Mouse (Mus musculus) layer of hippocampus, adult 9-10 months (tissue): ENCODE results near the gene Atp6v1b1.

ENCODE experiments used
- DNase-seq: peaks from one replicate; pipeline ENCODE4 v3.0.0; 2022; ENCODE audit warnings: low spot score

The Atp6v1b1 gene

DNA sequence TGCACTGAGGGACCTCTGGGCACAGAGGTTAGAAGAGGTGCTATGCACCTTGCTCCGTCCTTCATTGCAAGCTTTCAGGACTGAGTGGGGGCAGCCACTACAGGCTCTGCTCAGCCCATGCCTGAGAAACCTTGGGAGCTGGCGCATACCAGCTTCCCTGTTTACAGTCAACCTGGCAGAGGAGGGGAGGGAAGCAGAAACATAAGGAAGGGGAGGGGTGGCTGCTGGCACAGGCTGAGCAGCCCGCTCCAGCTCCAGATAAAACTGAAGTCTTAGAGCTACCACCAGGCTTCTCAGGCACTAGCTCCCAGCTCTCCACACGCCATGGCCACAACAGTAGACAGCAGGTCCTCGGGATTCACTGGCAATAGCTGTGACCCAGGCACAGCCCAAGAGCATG, at the start of gene Atp6v1b1:
Gene Atp6v1b1 (plus strand): TSS at position 230 of the 400 bp plus-strand sequence.
- no peak for DNase-seq

DNA sequence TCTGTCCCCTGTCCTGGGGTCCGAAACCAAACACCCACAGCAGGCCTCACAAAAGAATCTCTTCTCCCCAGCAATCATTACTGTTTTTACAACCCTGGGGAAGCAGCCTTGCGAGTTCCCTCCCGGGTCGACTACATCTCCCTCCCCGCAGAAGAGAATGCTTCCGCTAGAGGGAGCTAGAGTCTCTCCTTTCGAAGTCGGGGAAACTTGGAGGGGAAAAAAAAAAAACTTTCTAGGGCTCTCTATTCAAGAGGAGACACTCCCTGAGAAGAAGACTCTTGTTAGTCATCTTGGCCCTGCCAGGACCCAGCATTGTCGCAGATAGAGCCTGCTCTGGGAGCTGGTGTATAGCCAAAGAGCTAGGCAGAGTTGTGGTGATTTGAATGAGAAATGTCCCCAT, 49.0 kb upstream of the Atp6v1b1 start:
- no peak for DNase-seq

DNA sequence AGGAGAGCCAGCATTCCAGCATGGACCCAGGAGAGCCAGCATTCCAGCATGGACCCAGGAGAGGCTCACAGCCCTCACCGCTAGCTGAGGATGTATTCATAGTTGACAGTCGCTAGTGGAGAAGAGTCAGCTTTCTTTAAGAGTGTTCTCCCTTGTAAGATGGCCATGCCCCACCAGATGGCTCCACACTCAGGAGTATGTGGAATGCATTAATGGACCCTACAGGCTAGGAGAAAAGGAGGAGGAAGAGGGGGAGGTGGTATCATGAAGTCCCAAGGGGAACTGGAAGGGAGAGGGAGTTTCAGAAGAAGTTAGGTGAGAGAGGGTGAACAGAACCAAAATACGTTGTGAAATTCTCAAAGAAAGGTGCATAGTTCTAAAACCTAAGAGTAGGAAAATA, 47.1 kb upstream of the Atp6v1b1 start:
- no peak for DNase-seq

DNA sequence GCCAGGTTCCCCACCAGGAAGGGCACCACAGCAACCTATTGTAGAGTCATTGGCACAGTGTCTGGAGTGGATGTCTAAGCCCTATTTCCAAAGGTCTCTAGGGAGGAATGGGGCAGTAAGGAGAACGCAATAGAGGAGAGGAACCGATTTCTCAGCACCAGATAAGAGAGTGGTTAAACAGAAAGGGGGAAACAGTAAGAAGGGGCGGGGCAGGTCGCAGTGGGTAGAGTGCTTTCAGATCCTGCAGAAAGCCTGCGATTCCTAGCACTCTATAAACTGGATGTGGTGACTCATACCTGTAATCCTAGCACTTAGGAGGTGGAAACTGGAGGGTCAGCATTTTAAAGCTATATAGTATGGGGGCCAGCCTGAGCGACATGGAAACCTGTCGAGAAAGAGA, 46.1 kb upstream of the Atp6v1b1 start:
- DNase-seq, result no peak

DNA sequence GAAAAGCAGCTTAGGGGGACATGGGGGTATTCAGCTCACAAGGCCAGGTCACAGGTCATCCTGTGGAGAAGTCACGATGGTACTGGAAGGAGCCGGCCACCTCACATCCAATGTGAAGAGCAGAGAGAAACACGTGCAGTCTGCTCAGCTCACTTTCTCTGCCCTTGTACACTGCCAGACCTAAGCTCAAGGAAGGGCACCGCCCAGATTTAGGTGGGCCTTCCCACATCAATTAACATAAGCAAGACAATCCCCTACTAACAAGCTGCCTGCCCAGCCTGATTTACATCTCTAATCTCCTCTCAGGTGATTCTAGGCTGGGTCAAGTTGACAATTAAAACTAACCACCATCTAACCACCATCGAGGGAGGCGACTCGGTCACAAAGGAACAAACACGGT, 44.9 kb upstream of the Atp6v1b1 start:
- DNase-seq, result no peak

DNA sequence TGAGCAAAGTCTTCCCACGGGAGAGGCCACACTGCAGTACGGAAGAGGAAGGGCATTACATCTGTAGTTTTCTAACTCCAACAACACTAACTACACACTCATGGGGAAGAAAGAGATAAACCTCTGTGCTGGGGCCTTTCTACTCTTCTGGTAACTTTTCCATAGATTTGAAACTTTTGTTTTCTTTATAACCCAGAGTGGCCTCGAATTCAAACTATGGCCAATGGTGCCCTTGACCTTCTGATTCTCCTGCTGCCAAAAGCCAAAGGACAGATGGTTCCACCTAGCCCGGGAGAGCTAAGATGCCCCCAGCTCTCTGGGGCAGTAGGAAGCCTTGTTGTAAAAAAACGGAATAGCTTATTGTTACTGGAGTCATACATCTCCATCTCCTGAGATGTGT, 42.8 kb upstream of the Atp6v1b1 start:
- no peak for DNase-seq

DNA sequence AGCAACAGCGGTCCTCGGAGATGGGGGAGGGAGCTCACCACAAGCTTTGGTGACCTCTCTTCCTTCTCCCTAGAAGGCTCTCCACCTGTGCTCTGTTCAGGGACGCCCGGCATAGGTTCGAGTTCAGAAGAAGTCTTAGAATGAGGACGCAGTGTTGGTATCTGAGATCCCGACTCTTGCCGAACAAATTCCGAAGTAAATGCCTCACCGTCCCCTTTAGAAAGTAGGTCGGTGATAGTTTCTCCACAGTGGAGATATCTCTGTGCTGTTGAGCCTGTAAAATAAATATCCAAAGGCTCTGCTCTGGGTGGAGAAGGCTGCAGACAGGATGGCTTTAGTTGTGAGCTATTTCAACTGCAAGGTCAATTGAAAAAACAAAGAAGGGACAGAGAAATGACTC, 41.8 kb upstream of the Atp6v1b1 start:
- DNase-seq, result no peak

DNA sequence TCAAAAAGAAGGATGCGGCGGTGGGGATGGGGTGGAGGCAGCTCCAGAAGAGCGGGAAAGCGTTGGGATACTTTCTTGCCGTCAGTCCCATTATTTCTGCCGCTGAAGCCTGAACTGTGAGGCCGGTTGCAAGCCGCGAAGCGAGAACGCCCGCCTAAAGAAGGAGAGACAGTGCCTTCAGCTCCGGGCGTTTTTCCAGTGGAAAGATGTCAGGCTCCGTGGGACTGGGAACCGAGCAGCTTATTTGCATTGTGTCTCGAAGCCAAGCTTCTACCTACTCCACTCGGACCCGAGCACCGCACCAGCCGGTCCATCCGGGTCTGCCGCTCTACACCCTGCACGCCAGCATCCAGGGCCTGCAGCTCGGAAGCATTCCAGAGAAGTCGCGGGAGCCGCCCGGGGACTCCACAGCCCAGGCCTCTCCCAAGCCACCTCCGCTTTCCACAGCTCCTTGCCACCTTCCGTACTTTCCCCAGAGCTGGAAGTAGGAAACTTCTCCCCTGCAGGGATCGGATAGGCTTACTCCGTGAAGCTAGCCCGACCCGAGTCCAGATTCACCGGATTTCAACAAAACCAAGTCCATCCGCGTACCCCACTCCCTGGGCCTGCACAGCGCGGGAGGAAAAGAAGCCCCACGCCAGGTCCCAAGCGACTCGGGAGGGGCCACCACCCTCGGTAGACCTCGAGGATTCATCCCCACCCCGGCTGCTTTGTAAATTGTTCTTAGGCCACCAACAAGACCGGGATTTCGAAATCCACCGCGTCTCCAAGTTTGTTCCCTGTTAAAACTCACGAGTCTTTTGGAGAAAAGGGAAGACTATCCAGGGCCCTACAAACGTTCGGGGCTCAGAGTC, 40.4 kb upstream of the Atp6v1b1 start:
- no peak for DNase-seq

DNA sequence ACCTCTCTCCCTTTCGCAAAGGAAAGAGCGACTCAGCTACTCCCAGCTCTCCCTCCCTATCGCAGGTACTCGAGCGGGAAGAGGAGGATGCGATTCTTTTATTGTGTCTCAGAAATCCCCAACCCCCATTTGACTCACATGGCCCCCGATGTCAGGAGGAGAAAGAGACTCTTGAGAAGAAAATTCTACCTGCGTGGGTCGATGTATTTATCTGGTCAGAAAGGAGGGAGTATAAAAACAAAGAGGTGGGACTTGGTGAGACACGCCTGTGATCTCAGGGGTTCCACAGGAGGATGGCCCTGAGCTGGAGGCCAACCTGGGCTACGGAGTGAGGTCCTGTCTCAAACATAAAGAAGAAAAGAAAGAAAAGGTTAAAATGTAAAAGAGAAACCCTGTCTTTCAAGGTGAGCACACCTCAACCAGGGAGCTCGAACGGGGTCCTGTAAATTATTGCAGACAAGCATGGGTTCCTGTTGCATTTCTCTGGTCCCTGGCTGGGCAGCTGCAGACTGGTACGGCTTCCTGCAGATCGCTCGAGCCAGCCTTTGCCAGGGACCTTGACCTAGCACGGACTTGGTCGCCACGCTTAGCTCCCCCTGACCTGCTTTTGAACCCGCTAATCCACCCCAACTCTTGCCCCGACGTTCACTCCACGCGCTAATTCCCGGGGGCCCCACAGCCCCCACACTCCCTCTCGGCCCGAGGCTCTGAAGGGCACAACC, 39.6 kb upstream of the Atp6v1b1 start:
- no peak for DNase-seq

DNA sequence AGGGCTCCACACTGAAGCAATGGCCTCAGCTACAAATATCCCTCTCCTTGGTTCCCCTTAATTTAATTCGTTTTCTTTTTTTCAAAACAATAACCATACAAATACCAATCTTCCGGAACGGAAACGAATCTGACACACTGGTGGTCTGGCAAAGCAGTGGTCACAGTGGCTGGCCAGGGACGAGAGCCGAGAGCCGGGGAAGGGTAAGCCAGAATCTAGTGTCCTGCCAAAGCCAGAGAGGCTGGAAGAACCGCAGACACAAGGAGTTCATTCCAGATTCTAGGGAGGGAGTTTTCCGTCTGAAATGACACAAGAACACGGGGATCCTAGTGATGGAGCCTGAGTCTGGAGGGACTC, 39.1 kb upstream of the Atp6v1b1 start:
- DNase-seq, result no peak

DNA sequence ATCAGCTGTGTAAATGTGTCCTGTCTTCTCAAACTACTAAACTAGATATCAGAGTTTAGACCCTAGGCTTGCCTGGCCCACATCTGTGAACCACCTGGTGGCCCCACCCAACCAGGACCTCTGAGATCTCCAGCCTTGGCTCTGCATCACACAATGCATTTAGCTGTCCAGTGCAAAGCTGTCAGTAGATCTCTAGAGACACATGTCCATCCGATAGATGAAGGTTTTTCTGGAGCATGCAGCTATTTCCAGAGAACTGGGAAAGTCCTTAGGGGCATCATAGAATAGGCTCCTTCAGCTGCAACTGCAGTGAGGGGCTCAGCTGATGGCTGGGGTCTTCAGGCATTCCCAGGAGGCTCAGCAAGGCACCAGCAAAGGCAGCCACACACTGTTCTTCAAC, 38.5 kb upstream of the Atp6v1b1 start:
- no peak for DNase-seq

DNA sequence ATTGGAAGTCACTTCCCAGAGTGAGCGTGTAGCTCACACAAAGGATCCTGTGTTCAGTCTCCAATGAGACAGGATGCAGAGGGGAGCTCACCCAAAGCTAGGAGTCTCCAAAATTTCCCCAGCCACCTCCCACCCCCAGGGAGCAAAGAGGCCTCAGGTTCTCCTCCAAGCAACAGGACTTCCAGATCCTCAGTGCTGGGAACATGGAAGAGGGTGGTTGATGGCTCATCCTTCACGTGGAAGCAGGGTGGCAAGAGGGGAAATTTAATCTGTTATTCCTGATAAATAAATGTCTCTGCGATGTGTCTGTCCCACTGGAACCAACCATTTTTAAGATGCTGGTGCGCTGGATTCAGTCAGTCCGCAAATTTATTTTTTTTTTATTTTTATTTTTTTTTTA, 38.1 kb upstream of the Atp6v1b1 start:
- DNase-seq, result no peak

DNA sequence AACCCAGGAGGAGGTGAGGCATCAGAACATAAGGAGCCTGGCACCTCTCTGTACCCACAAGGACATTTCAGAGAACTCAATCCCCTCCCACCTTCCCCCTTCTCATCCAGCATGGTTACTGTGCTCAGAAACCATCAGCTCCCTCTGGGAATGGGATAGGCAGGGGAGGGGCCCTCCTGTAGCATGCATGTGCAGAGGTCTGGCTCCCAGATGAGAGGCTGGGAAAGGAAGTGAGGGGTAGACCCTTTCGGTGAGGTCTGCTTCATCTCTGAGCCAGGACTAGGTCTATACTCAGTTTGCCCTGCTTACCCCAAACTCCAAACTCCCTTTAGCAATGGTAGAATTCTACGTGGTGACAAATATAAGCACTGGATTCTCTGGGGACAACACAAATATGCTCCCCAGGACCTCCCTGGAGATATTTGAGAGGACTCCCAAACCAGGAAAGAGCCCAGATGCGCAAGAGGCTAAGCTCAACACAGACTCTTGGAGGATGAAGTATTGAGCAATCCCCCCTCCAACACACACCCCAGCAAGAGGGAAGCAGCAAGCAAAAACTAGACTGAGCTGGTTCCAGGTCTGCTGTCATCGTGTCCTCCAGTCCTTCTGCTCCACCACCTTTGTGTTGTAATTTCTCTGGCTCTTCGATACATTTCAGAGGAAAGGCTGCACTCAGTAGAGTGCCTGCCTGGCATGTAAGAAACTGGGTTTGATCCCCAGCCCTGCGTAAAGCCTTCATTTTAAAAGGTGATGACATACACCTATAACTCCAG, 34.9 kb upstream of the Atp6v1b1 start:
- DNase-seq, result no peak

DNA sequence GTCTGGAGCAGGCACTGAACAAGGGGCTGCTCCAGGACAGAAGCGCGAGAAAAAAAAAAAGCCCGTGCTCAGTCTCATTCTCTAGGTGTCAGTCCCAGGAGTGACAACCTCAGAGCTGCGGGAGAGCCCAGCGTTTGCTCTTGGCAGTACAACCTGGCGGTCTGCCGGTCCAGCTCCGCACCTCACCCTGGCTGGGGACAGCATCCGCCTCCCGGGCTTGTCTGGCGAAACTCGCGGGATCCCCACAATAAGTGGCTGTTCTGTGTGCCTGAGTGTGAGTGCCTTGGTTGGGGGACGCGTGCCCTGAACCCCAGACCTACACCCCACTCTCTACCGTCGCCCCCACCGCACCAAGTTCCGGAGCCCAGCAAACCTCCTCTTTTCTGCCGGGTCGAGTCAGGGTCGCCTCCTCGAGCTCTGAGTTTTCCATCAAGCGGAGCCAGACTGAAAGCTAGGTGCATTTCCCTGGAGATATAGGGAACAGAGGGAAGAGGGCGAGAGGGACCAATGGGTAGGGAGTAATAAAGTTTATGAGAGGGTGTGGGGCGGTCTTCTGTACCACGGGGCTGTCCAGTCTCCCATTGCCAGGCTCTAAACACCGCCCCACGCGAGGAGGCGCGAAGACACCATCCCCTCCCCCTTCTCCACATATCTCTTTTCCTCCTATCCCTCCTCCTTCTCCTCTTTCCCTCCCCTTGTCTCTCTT, 32.3 kb upstream of the Atp6v1b1 start:
- no peak for DNase-seq

DNA sequence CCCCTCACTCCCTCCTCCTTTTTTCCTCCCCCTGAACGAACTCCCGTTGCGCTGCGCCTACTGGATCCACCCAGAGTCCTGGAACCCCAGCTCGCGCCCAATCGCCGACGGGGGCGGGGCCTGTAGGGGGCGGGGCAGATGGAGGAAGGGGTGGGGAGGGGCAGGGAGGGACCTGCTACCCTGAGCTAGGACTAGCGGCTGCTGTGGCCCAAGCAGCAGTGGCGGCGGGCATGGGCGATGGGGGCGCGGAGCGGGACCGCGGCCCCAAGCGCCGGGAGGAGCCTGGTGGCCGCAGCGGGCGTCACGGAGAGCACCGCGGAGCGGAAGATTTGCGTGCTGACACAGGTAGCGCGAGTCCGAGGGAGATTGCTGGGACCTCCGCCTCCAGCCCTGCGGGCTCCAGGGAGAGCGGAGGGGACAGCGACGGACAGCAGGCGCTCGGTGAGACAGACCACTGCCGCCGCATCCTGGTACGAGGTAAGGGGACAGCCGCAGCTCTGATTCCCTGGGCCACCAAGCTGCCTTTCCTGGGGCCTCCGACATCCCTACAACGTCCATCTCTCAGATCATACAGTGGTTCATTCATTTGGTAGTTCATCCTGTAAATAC, 31.6 kb upstream of the Atp6v1b1 start, which contains the start of gene Vax2:
Gene Vax2 (plus strand): TSS at position 198 of the 609 bp plus-strand sequence.
- DNase-seq, result no peak

DNA sequence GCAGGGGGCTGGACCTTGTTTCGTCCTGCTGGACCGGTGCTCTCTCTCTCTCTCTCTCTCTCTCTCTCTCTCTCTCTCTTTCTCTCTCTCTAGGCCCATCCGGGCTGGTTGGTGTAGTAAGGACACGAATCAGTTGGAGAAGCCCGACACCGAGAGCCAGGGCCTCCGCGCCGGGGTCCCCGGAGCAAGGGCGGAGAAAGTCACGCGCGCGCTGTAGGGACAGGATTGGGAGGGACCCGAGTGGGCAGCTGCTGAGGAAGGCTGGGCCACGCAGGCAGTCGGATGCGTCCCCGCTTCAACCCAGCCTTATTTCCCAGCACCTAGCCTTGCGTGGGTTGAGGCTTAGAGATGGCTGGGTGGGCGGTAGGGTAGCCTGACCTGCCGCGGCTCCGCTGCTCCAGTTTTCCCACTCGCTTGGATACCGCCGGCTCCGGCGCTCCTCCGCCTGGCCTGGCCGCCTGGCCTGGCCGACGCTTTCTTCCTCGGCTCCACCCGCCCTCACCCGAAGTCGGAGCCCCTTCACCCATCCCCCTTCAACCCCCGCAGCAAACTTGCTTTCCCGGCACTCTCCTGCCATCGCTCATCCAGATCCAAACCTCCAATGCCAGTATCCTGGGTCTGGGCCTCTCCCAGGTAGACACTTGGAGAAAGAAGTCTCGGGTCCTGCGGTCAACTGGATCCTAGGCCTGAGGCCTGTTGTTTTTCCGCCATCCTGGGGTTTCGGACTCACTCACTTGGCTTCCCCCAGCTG, 30.9 kb upstream of the Atp6v1b1 start:
- DNase-seq, result no peak

DNA sequence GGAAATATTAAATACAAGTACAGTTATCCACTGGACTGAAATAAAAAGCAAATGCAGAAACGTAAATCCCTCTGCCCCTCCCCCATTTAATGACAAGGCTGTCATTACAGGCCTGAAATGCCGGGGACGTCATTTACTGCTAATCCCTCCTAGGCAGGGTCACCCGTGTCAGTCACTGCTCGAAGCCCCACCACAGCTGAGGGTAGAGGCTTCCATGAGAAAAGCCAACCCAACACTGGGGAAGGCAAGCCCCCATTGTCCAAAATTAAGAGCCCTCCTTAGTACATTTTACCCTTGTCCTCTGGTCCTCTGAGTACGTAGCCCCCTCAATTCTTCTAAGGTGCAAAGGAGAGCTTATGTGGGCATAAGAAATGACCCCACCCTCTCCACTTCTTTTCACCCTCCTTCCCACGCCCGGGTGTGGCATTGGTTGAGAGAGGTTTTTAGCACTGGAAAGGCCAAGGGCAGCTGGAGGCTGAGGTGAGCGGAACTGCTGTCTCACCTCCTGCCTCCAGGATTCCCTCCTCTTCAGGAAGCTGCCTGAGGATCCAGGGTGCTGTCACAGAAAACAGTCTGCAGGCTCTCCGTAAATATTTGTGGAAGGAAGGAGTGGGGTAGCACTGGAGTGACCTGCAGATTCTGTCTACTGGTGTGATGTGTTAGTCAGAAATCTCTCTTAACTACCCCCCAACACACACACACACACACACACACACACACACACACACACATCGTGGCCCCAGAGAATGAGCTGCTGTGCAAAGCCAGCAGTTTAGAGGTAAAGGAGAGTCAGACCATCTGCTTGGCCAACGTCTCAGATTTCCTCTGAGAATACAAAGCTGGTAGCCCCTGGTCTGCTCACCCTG, 29.3 kb upstream of the Atp6v1b1 start:
- no peak for DNase-seq

DNA sequence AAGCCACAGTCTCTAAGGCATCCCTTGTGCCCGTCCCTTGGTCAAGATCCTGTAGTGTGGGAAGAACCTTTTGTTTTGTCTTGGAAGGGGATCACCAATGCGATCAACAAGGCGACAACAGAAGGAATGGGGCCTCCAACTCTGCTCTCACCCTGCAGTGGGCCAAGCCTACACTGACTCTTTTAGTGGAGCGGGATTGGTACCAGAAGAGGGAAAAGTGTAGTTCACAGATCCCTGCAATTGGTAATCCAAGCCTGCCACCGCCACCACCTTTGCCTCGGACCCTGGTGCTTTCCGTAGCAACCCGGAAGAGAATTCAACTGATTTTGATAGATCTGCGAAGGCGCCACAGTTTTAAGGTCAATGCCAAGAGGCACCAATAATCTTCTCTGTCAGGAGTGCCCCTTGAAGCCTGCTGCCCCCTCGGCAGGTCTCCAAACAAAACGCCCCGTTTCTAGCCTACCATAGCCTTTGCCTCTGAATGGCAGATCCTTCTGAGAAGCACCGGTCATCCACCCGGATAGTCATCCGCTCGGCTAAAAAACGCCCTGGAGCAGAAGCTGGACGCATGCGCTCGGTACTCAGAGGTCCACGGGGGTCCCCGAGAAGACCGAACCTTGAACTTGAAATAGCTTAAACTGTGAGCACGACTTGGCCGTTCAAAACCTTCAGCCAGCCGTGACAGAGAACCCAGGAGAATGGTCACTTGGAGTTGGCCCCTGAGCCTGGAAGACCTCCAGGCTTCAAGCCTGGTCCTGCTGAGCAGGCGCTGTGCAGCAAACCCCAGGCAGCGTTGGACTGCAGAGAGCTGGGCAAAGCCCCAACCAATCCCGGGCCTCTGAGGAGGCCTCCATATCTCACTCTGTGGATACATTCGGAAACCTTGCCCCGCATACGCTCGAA, 28.3 kb upstream of the Atp6v1b1 start:
- DNase-seq, result no peak
